ENCODE assay signal across 18 mouse cellular contexts in genomic region chr4:41513714-41514113, GRCm38 (mm10). TPM values are rescaled to one million over a fixed set of nuclear protein-coding genes. Genes with fewer than 3 reads are reported as not detected.
DNase-seq lines count a peak whose midpoint lies in the region; ATAC-seq lines count a peak whose summit lies in the region.
"Had no signal": no experiment of that assay in that cellular context is flagged by ENCODE, and none has a peak within 500 bp of the region (broad histone marks: within the 10 kb centered on the region; RNA-seq: fewer than 3 reads in every experiment).

No protein-coding gene starts in this region.

- peak; percentile 56 for DNase-seq in embryo, embryonic 10 days (ENCODE audit: low spot score)
- no peak for DNase-seq in embryo, embryonic 9.5 days (ENCODE audit: extremely low spot score)
- no peak for DNase-seq in midbrain, embryonic 11.5 days (ENCODE audit: low spot score, missing footprints)
- DNase-seq in limb, embryonic 10.5 days (ENCODE audit: low spot score) = peak; percentile 41
- no peak for DNase-seq in urinary bladder, postnatal 4 days (ENCODE audit: low spot score in 2 of 2)
- DNase-seq in kidney, adult 8-10 months = no peak
- DNase-seq: adrenal gland, postnatal 25 days; kidney, adult 9 months; kidney, postnatal 4 days; lung, postnatal 14 days; retina, postnatal 1 day; spleen, adult 18-20 months had no signal

- H3K4me2 ChIP-seq in midbrain, embryonic 15.5 days = no peak overlapping the region
- no peak overlapping the region for H3K4me2 ChIP-seq in midbrain, embryonic 11.5 days
- H3K4me2 ChIP-seq in intestine, embryonic 15.5 days (replicated peaks) = no peak overlapping the region
- H3K4me2 ChIP-seq: heart, embryonic 13.5 days; liver, embryonic 15.5 days; midbrain, embryonic 12.5 days; stomach, embryonic 15.5 days had no signal

- H3K27ac ChIP-seq in midbrain, embryonic 15.5 days = peak overlapping the region; percentile 36
- no peak overlapping the region for H3K27ac ChIP-seq in midbrain, embryonic 11.5 days (ENCODE audit: low read depth, low read length)
- H3K27ac ChIP-seq in limb, embryonic 10.5 days = peak overlapping the region; percentile 64
- no peak overlapping the region for H3K27ac ChIP-seq in intestine, embryonic 15.5 days
- H3K27ac ChIP-seq: heart, embryonic 13.5 days; liver, embryonic 15.5 days; midbrain, embryonic 12.5 days; stomach, embryonic 15.5 days had no signal

- no peak for ATAC-seq in midbrain, embryonic 15.5 days (replicated peaks)
- ATAC-seq in midbrain, embryonic 11.5 days (ENCODE audit: low FRiP score) = no peak
- ATAC-seq in intestine, embryonic 15.5 days = no peak

- H3K4me3 ChIP-seq in midbrain, embryonic 15.5 days = no peak overlapping the region
- H3K4me3 ChIP-seq in midbrain, embryonic 11.5 days (ENCODE audit: low read depth, low read length) = no peak overlapping the region
- H3K4me3 ChIP-seq in limb, embryonic 10.5 days = no peak overlapping the region
- H3K4me3 ChIP-seq in intestine, embryonic 15.5 days (replicated peaks) = no peak overlapping the region
- H3K4me3 ChIP-seq: heart, embryonic 13.5 days; liver, embryonic 15.5 days; midbrain, embryonic 12.5 days; stomach, embryonic 15.5 days had no signal

- 17% methylated on average over 8 of the region's 8 CpGs for WGBS in midbrain, embryonic 15.5 days
- 26% methylated on average over 8 of the region's 8 CpGs for WGBS in midbrain, embryonic 11.5 days
- 7% methylated on average over 8 of the region's 8 CpGs for WGBS in limb, embryonic 10.5 days
- 22% methylated on average over 8 of the region's 8 CpGs for WGBS in intestine, embryonic 15.5 days

- H3K9ac ChIP-seq in midbrain, embryonic 15.5 days = no peak overlapping the region
- H3K9ac ChIP-seq in midbrain, embryonic 11.5 days (ENCODE audit: low read length) = no peak overlapping the region
- H3K9ac ChIP-seq in intestine, embryonic 15.5 days = no peak overlapping the region
- H3K9ac ChIP-seq: heart, embryonic 13.5 days; liver, embryonic 15.5 days; midbrain, embryonic 12.5 days; stomach, embryonic 15.5 days had no signal

- peaks cover 8% of the 10 kb centered on the region for H3K4me1 ChIP-seq in midbrain, embryonic 15.5 days
- no peaks in the 10 kb centered on the region for H3K4me1 ChIP-seq in midbrain, embryonic 11.5 days (ENCODE audit: control insufficient read depth, insufficient read depth, low read length)
- peaks cover 23% of the 10 kb centered on the region for H3K4me1 ChIP-seq in limb, embryonic 10.5 days
- H3K4me1 ChIP-seq in intestine, embryonic 15.5 days (replicated peaks) = no peaks in the 10 kb centered on the region
- H3K4me1 ChIP-seq: heart, embryonic 13.5 days; liver, embryonic 15.5 days; stomach, embryonic 15.5 days had no signal

- no peaks in the 10 kb centered on the region for H3K9me3 ChIP-seq in midbrain, embryonic 15.5 days
- no peaks in the 10 kb centered on the region for H3K9me3 ChIP-seq in midbrain, embryonic 11.5 days (ENCODE audit: control insufficient read depth, low read length)
- H3K9me3 ChIP-seq in limb, embryonic 10.5 days (replicated peaks) = no peaks in the 10 kb centered on the region
- H3K9me3 ChIP-seq in intestine, embryonic 15.5 days = no peaks in the 10 kb centered on the region
- H3K9me3 ChIP-seq: heart, embryonic 13.5 days; liver, embryonic 15.5 days; midbrain, embryonic 12.5 days; stomach, embryonic 15.5 days had no signal

- 0 out of 2 replicates have a peak, but pooled peaks cover 1% of the 10 kb centered on the region for H3K27me3 ChIP-seq in midbrain, embryonic 15.5 days (replicated peaks)
- H3K27me3 ChIP-seq in midbrain, embryonic 11.5 days (ENCODE audit: control insufficient read depth, insufficient read depth, low read length) = no peaks in the 10 kb centered on the region; the same call in 1 of the 2 replicates
- H3K27me3 ChIP-seq in limb, embryonic 10.5 days (ENCODE audit: low read depth, poor library complexity, severe bottlenecking) = peaks cover 16% of the 10 kb centered on the region
- H3K27me3 ChIP-seq in intestine, embryonic 15.5 days (replicated peaks) = no peaks in the 10 kb centered on the region; the same call in 1 of the 2 replicates

- no peaks in the 10 kb centered on the region for H3K36me3 ChIP-seq in midbrain, embryonic 15.5 days (replicated peaks)
- H3K36me3 ChIP-seq in midbrain, embryonic 11.5 days (ENCODE audit: control insufficient read depth, insufficient read depth, low read length) = no peaks in the 10 kb centered on the region
- H3K36me3 ChIP-seq in limb, embryonic 10.5 days = no peaks in the 10 kb centered on the region
- H3K36me3 ChIP-seq in intestine, embryonic 15.5 days = no peaks in the 10 kb centered on the region
- H3K36me3 ChIP-seq: heart, embryonic 13.5 days; liver, embryonic 15.5 days; stomach, embryonic 15.5 days had no signal

RNA-seq across cellular contexts. Expression of gene 1110017D15Rik, which starts 3.4 kb away (rescaled TPM):
- polyA plus RNA-seq in midbrain, embryonic 15.5 days (2015; fragmentation: Nextera tagmentation; extraction: Ambion mirVana) = 13.8 and 15.5 TPM in 2 replicates
- 3.6 and 4.6 TPM in 2 replicates for polyA plus RNA-seq in midbrain, embryonic 11.5 days (2014; fragmentation: Nextera tagmentation; extraction: Ambion mirVana)
- polyA plus RNA-seq in limb, embryonic 10.5 days (2016; fragmentation: Nextera tagmentation; extraction: Ambion mirVana) = 4.3 and 7.3 TPM in 2 replicates
- polyA plus RNA-seq in intestine, embryonic 15.5 days (2015; fragmentation: Nextera tagmentation; extraction: Ambion mirVana) = 0.28 and 0.55 TPM in 2 replicates
- polyA plus RNA-seq: liver, embryonic 15.5 days had no signal

RNA-seq across cellular contexts. Expression of gene AI464131, which starts 10.8 kb away (rescaled TPM):
- 6.3 and 8.9 TPM in 2 replicates for polyA plus RNA-seq in midbrain, embryonic 15.5 days (2015; fragmentation: Nextera tagmentation; extraction: Ambion mirVana)
- 6.9 and 7.6 TPM in 2 replicates for polyA plus RNA-seq in midbrain, embryonic 11.5 days (2014; fragmentation: Nextera tagmentation; extraction: Ambion mirVana)
- 3.4 and 5.2 TPM in 2 replicates for polyA plus RNA-seq in limb, embryonic 10.5 days (2016; fragmentation: Nextera tagmentation; extraction: Ambion mirVana)
- 8.1 and 9.4 TPM in 2 replicates for polyA plus RNA-seq in intestine, embryonic 15.5 days (2015; fragmentation: Nextera tagmentation; extraction: Ambion mirVana)

RNA-seq across cellular contexts. Expression of gene Nudt2, which starts 48.8 kb away (rescaled TPM):
- polyA plus RNA-seq in midbrain, embryonic 15.5 days (2015; fragmentation: Nextera tagmentation; extraction: Ambion mirVana) = 65.1 and 66.3 TPM in 2 replicates
- 70.2 and 70.3 TPM in 2 replicates for polyA plus RNA-seq in midbrain, embryonic 11.5 days (2014; fragmentation: Nextera tagmentation; extraction: Ambion mirVana)
- polyA plus RNA-seq in limb, embryonic 10.5 days (2016; fragmentation: Nextera tagmentation; extraction: Ambion mirVana) = 54.3 and 56.9 TPM in 2 replicates
- 61.4 and 62.3 TPM in 2 replicates for polyA plus RNA-seq in intestine, embryonic 15.5 days (2015; fragmentation: Nextera tagmentation; extraction: Ambion mirVana)

RNA-seq across cellular contexts. Expression of gene Kif24, which starts 49.0 kb away (rescaled TPM):
- 3.0 and 3.3 TPM in 2 replicates for polyA plus RNA-seq in midbrain, embryonic 15.5 days (2015; fragmentation: Nextera tagmentation; extraction: Ambion mirVana)
- 9.6 and 9.9 TPM in 2 replicates for polyA plus RNA-seq in midbrain, embryonic 11.5 days (2014; fragmentation: Nextera tagmentation; extraction: Ambion mirVana)
- polyA plus RNA-seq in limb, embryonic 10.5 days (2016; fragmentation: Nextera tagmentation; extraction: Ambion mirVana) = 14.1 and 14.5 TPM in 2 replicates
- polyA plus RNA-seq in intestine, embryonic 15.5 days (2015; fragmentation: Nextera tagmentation; extraction: Ambion mirVana) = 5.2 and 6.8 TPM in 2 replicates

RNA-seq across cellular contexts. Expression of gene Fam219a, which starts 55.6 kb away (rescaled TPM):
- 16.8 and 18.3 TPM in 2 replicates for polyA plus RNA-seq in midbrain, embryonic 15.5 days (2015; fragmentation: Nextera tagmentation; extraction: Ambion mirVana)
- 8.5 and 8.8 TPM in 2 replicates for polyA plus RNA-seq in midbrain, embryonic 11.5 days (2014; fragmentation: Nextera tagmentation; extraction: Ambion mirVana)
- polyA plus RNA-seq in limb, embryonic 10.5 days (2016; fragmentation: Nextera tagmentation; extraction: Ambion mirVana) = 1.1 and 1.9 TPM in 2 replicates
- polyA plus RNA-seq in intestine, embryonic 15.5 days (2015; fragmentation: Nextera tagmentation; extraction: Ambion mirVana) = 2.3 TPM in 2 replicates

Comparison
In these comparisons a context has a peak if more than half of its experiments do, and no peak if none do; other contexts are left out.
1. DNase-seq: peak in embryo, embryonic 10 days (single experiment) and limb, embryonic 10.5 days (single experiment); none in embryo, embryonic 9.5 days (single experiment), midbrain, embryonic 11.5 days (single experiment), urinary bladder, postnatal 4 days (0 of 2) and kidney, adult 8-10 months (0 of 2).
2. H3K27ac ChIP-seq: peak in midbrain, embryonic 15.5 days (single experiment) and limb, embryonic 10.5 days (single experiment); none in midbrain, embryonic 11.5 days (single experiment) and intestine, embryonic 15.5 days (single experiment).